Mouse (Mus musculus) thymus, postnatal 10 days (tissue): ENCODE data around the gene Smim26.
"Not testable (repeated sequence)": the region's sequence is repeated elsewhere in the genome, so short reads cannot be mapped to it uniquely, and the experiment has no call there.

Experiments
- DNase-seq, 2 experiments: peaks; one replicate each; pipeline ENCODE4 v3.0.0; 2021; ENCODE audit warnings: low spot score in 2 of 2

The Smim26 gene

GRCm38 (mm10) chr2:144593951-144594651, at the start of gene Smim26:
Gene Smim26, plus strand, starts transcription at chr2:144594054.
- DNase-seq, result peak; percentile 63 to 64

- no peak for DNase-seq
Observed at GRCm38 (mm10) chr2:144544630-144545029, 49.2 kb upstream of the Smim26 start.

- DNase-seq, result no peak
Observed at GRCm38 (mm10) chr2:144545061-144545460, 48.8 kb upstream of the Smim26 start.

GRCm38 (mm10) chr2:144545481-144545880, 48.4 kb upstream of the Smim26 start:
- no peak for DNase-seq

- DNase-seq, result no peak
Observed at GRCm38 (mm10) chr2:144547559-144547958, 46.3 kb upstream of the Smim26 start.

GRCm38 (mm10) chr2:144550529-144550928, 43.3 kb upstream of the Smim26 start, which contains the start of gene Rbbp9:
Gene Rbbp9, minus strand, starts transcription at chr2:144550869.
- DNase-seq, result peak; percentile 35 to 46

- DNase-seq, result no peak
Observed at GRCm38 (mm10) chr2:144553905-144554304, 39.9 kb upstream of the Smim26 start.

- DNase-seq, result no peak
Observed at GRCm38 (mm10) chr2:144555286-144555819, 38.5 kb upstream of the Smim26 start.

- peak; percentile 93 to 94 for DNase-seq
Observed at GRCm38 (mm10) chr2:144555820-144556552, 37.9 kb upstream of the Smim26 start, which contains the start of gene Sec23b. Gene Sec23b, plus strand, starts transcription at chr2:144556229.

- no peak for DNase-seq
Observed at GRCm38 (mm10) chr2:144588723-144589122, 5.1 kb upstream of the Smim26 start.

- not testable (repeated sequence) for DNase-seq
Observed at GRCm38 (mm10) chr2:144593036-144593435, 818 bp upstream of the Smim26 start.

- DNase-seq, result no peak
Observed at GRCm38 (mm10) chr2:144598006-144598405, 4.2 kb downstream of the Smim26 start.

- DNase-seq, result peak; percentile 62 to 84
Observed at GRCm38 (mm10) chr2:144599831-144600687, 6.2 kb downstream of the Smim26 start, which contains the start of gene Dtd1. Gene Dtd1, plus strand, starts transcription at chr2:144599897.

GRCm38 (mm10) chr2:144601576-144601975, 7.7 kb downstream of the Smim26 start:
- no peak for DNase-seq

- DNase-seq, result no peak
Observed at GRCm38 (mm10) chr2:144613956-144614355, 20.1 kb downstream of the Smim26 start.

GRCm38 (mm10) chr2:144617074-144617874, 23.4 kb downstream of the Smim26 start:
- DNase-seq, result no peak

- no peak for DNase-seq
Observed at GRCm38 (mm10) chr2:144621491-144621890, 27.6 kb downstream of the Smim26 start.

GRCm38 (mm10) chr2:144633551-144633950, 39.7 kb downstream of the Smim26 start:
- DNase-seq, result no peak

- DNase-seq, result no peak
Observed at GRCm38 (mm10) chr2:144634231-144634630, 40.4 kb downstream of the Smim26 start.

GRCm38 (mm10) chr2:144634729-144635128, 40.9 kb downstream of the Smim26 start:
- no peak for DNase-seq
